Mouse (Mus musculus): ENCODE data around the gene Slc7a7. TPM values are rescaled to one million over a fixed set of nuclear protein-coding genes. Genes with fewer than 3 reads are reported as not detected.

The Slc7a7 gene
- polyA plus RNA-seq, 1 experiment from 2014 or later: 8.2 TPM

GRCm38 (mm10) chr14:54379571-54379970 lies 38.0 kb downstream of the Slc7a7 start:
- ChIA-PET POLR2A (interaction anchor here (0.8 kb wide), 1 partner anchor 10 kb away, joined by 3 read pairs; no protein-coding TSS in a partner anchor), CTCF (interaction anchor here (1.5 kb wide), 2 partner anchors 12 to 33 kb away, joined by 5 to 6 read pairs; no protein-coding TSS in a partner anchor)
- in situ Hi-C loops (cut with MboI; ENCODE audit: low pct_unique_long_range_greater_than_20kb): no loop called here
- ATAC-seq: no peak
- TF ChIP-seq CTCF (IDR thresholded peaks at IDR 0.05): no peak
- no peak for DNase-seq (ENCODE audit: low read depth, low spot score)
- no peaks in the 10 kb centered on the region for H3K27me3 ChIP-seq

- no peak for TF ChIP-seq CTCF (IDR thresholded peaks at IDR 0.05)
- CTCF ChIA-PET: interaction anchor here (1.3 kb wide), 2 partner anchors 8 to 16 kb away, joined by 3 to 4 read pairs; partner anchors contain the start of gene Oxa1l
- POLR2A ChIA-PET: no interaction called here
- ATAC-seq (no peak), DNase-seq (ENCODE audit: low read depth, low spot score) (no peak)
- in situ Hi-C loops (cut with MboI; ENCODE audit: low pct_unique_long_range_greater_than_20kb): no loop called here
- no peaks in the 10 kb centered on the region for H3K27me3 ChIP-seq
These were observed 40.4 kb downstream of the Slc7a7 start for GRCm38 (mm10) chr14:54377166-54377565.

GRCm38 (mm10) chr14:54375916-54376315 lies 41.7 kb downstream of the Slc7a7 start:
- no peak for DNase-seq (ENCODE audit: low read depth, low spot score)
- in situ Hi-C loops (cut with MboI; ENCODE audit: low pct_unique_long_range_greater_than_20kb): no loop called here
- ChIA-PET POLR2A (no interaction called here), CTCF (interaction anchor here (1.2 to 1.6 kb wide), 6 partner anchors 15 to 313 kb away, joined by 3 to 4 read pairs (median 3); partner anchors contain the start of gene Oxa1l)
- TF ChIP-seq CTCF (IDR thresholded peaks at IDR 0.05): peak; percentile 69
- no peaks in the 10 kb centered on the region for H3K27me3 ChIP-seq
- no peak for ATAC-seq

GRCm38 (mm10) chr14:54372923-54373322 lies 44.7 kb downstream of the Slc7a7 start:
- in situ Hi-C loops (cut with MboI; ENCODE audit: low pct_unique_long_range_greater_than_20kb): no loop called here
- TF ChIP-seq CTCF (IDR thresholded peaks at IDR 0.05): no peak
- POLR2A ChIA-PET: no interaction called here
- no peak for DNase-seq (ENCODE audit: low read depth, low spot score)
- no peak for ATAC-seq
- CTCF ChIA-PET: interaction anchor here (1.9 kb wide), 1 partner anchor 41 kb away, joined by 4 read pairs; no protein-coding TSS in a partner anchor
- H3K27me3 ChIP-seq: no peaks in the 10 kb centered on the region

- ChIA-PET CTCF (interaction anchor here (1.0 kb wide), 1 partner anchor 41 kb away, joined by 3 read pairs; no protein-coding TSS in a partner anchor), POLR2A (no interaction called here)
- in situ Hi-C loops (cut with MboI; ENCODE audit: low pct_unique_long_range_greater_than_20kb): no loop called here
- ATAC-seq: no peak
- TF ChIP-seq CTCF (IDR thresholded peaks at IDR 0.05): no peak
- no peaks in the 10 kb centered on the region for H3K27me3 ChIP-seq
- no peak for DNase-seq (ENCODE audit: low read depth, low spot score)
These were observed 46.1 kb downstream of the Slc7a7 start for GRCm38 (mm10) chr14:54371460-54371859.

- CTCF ChIA-PET: no interaction called here
- in situ Hi-C loops (cut with MboI; ENCODE audit: low pct_unique_long_range_greater_than_20kb): no loop called here
- TF ChIP-seq CTCF (IDR thresholded peaks at IDR 0.05): no peak
- ATAC-seq (no peak), DNase-seq (ENCODE audit: low read depth, low spot score) (no peak)
- POLR2A ChIA-PET: no interaction called here
- H3K27me3 ChIP-seq: no peaks in the 10 kb centered on the region
These were observed 47.0 kb downstream of the Slc7a7 start for GRCm38 (mm10) chr14:54370595-54370994.

- CTCF ChIA-PET: interaction anchor here (1.3 to 1.9 kb wide), 3 partner anchors 8 to 125 kb away, joined by 3 to 4 read pairs (median 3); no protein-coding TSS in a partner anchor
- POLR2A ChIA-PET: interaction anchor here (1.2 kb wide), 1 partner anchor 11 kb away, joined by 3 read pairs; no protein-coding TSS in a partner anchor
- no peaks in the 10 kb centered on the region for H3K27me3 ChIP-seq
- in situ Hi-C loops (cut with MboI; ENCODE audit: low pct_unique_long_range_greater_than_20kb): loop anchor here (5.0 kb wide), 1 partner anchor 43 kb away; no protein-coding TSS in a partner anchor
- DNase-seq (ENCODE audit: low read depth, low spot score): no peak
- ATAC-seq: no peak
- TF ChIP-seq CTCF (IDR thresholded peaks at IDR 0.05): no peak
These were observed 48.2 kb downstream of the Slc7a7 start for GRCm38 (mm10) chr14:54369372-54369771.

GRCm38 (mm10) chr14:54367429-54368060 lies 50.0 kb downstream of the Slc7a7 start:
- in situ Hi-C loops (cut with MboI; ENCODE audit: low pct_unique_long_range_greater_than_20kb): loop anchor here (5.0 kb wide), 1 partner anchor 45 kb away; no protein-coding TSS in a partner anchor
- CTCF ChIA-PET: interaction anchor here (1.3 kb wide), 1 partner anchor 45 kb away, joined by 4 read pairs; no protein-coding TSS in a partner anchor
- no peak for ATAC-seq
- H3K27me3 ChIP-seq: no peaks in the 10 kb centered on the region
- POLR2A ChIA-PET: interaction anchor here (0.6 kb wide), 1 partner anchor 76 kb away, joined by 4 read pairs; no protein-coding TSS in a partner anchor
- no peak for TF ChIP-seq CTCF (IDR thresholded peaks at IDR 0.05)
- no peak for DNase-seq (ENCODE audit: low read depth, low spot score)

- H3K27me3 ChIP-seq: no peaks in the 10 kb centered on the region
- ChIA-PET CTCF (no interaction called here), POLR2A (no interaction called here)
- ATAC-seq (no peak), DNase-seq (ENCODE audit: low read depth, low spot score) (no peak)
- in situ Hi-C loops (cut with MboI; ENCODE audit: low pct_unique_long_range_greater_than_20kb): loop anchor here (5.0 kb wide), 1 partner anchor 46 kb away; no protein-coding TSS in a partner anchor
- TF ChIP-seq CTCF (IDR thresholded peaks at IDR 0.05): no peak
These were observed 51.0 kb downstream of the Slc7a7 start for GRCm38 (mm10) chr14:54366581-54366980.

GRCm38 (mm10) chr14:54365026-54365645 lies 52.4 kb downstream of the Slc7a7 start:
- H3K27me3 ChIP-seq: no peaks in the 10 kb centered on the region
- in situ Hi-C loops (cut with MboI; ENCODE audit: low pct_unique_long_range_greater_than_20kb): loop anchor here (5.0 kb wide), 1 partner anchor 47 kb away; no protein-coding TSS in a partner anchor
- ATAC-seq (no peak), DNase-seq (ENCODE audit: low read depth, low spot score) (no peak)
- TF ChIP-seq CTCF (IDR thresholded peaks at IDR 0.05): no peak
- ChIA-PET POLR2A (no interaction called here), CTCF (interaction anchor here (1.3 to 1.7 kb wide), 2 partner anchors 46 to 48 kb away, joined by 3 to 4 read pairs; no protein-coding TSS in a partner anchor)

- in situ Hi-C loops (cut with MboI; ENCODE audit: low pct_unique_long_range_greater_than_20kb): no loop called here
- ChIA-PET CTCF (no interaction called here), POLR2A (no interaction called here)
- ATAC-seq: no peak
- DNase-seq (ENCODE audit: low read depth, low spot score): no peak
- TF ChIP-seq CTCF (IDR thresholded peaks at IDR 0.05): no peak
- H3K27me3 ChIP-seq: no peaks in the 10 kb centered on the region
These were observed 54.4 kb downstream of the Slc7a7 start for GRCm38 (mm10) chr14:54363156-54363555.

All from Patski (cell line).